Mouse (Mus musculus): Measurements from ENCODE around the gene Art3. TPM values are rescaled to one million over a fixed set of nuclear protein-coding genes. Genes with fewer than 3 reads are reported as not detected.

Art3 gene
- polyA plus RNA-seq, 1 experiment from 2014 or later: 2.6 TPM

DNA sequence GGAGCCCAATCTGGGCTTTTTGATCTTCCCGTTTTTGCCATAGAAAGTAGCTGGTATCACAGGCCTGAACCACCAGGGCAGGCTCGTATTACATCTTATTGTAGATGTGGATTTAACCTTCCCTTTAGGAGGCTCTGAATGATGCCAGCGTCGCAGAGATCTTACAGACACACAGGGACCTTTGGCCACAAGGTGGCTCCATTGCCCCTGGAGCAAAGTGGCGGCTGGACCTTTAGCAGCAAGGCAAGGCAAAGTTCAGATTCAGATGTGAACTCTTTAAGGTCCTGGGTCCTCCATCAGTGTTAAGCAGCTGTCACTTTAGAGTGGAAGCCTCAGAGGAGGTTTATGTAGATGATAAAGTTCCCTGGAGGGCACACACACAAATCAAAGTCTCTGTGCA is 129.7 kb downstream of the Art3 start:
- Histone ChIP-seq H3K27ac (ENCODE audit: low read length) (no peak overlapping the region), H3K9me3 (ENCODE audit: low read length) (no peaks in the 10 kb centered on the region), H3K4me3 (ENCODE audit: low read length) (no peak overlapping the region), H3K4me1 (ENCODE audit: insufficient read depth, low read length) (no peaks in the 10 kb centered on the region), H3K4me2 (replicated peaks; ENCODE audit: low read depth, low read length) (no peak overlapping the region), H3K9ac (replicated peaks; ENCODE audit: low read length) (no peak overlapping the region), H3K36me3 (ENCODE audit: insufficient read depth, low read length) (peaks cover 5% of the 10 kb centered on the region; the same call in 1 of the 2 replicates), H3K27me3 (ENCODE audit: insufficient read depth, low read length) (no peaks in the 10 kb centered on the region)
- peak; percentile 39; the same call in 1 of the 2 replicates for ATAC-seq (ENCODE audit: low FRiP score, low TSS enrichment)
- WGBS: 13% methylated on average over 5 of the region's 5 CpGs

Small RNA genes lying within 50 kb of the gene (microRNA-seq; reads per million reads assigned to microRNA genes)
- not detected for gene Mir6415

Other genes with a start within 250 kb of the Art3 start
- 155 and 169 TPM in 2 replicates for gene G3bp2, start 248.1 kb upstream of the Art3 start, polyA plus RNA-seq (2015; fragmentation: Nextera tagmentation; extraction: Ambion mirVana)
- gene Uso1, start 193.9 kb upstream of the Art3 start, polyA plus RNA-seq (2015; fragmentation: Nextera tagmentation; extraction: Ambion mirVana): 40.0 and 40.5 TPM in 2 replicates
- 0.37 and 0.45 TPM in 2 replicates for gene U90926, start 116.4 kb upstream of the Art3 start, polyA plus RNA-seq (2015; fragmentation: Nextera tagmentation; extraction: Ambion mirVana)
- gene Ppef2, start 75.5 kb upstream of the Art3 start, polyA plus RNA-seq (2015; fragmentation: Nextera tagmentation; extraction: Ambion mirVana): 0.10 and 0.37 TPM in 2 replicates
- 24.2 and 24.3 TPM in 2 replicates for gene Naaa, start 53.7 kb upstream of the Art3 start, polyA plus RNA-seq (2015; fragmentation: Nextera tagmentation; extraction: Ambion mirVana)
- gene Sdad1, start 21.3 kb upstream of the Art3 start, polyA plus RNA-seq (2015; fragmentation: Nextera tagmentation; extraction: Ambion mirVana): 39.2 and 42.6 TPM in 2 replicates
- not detected in 2 replicates for gene Cxcl9, start 3.7 kb upstream of the Art3 start, polyA plus RNA-seq (2015; fragmentation: Nextera tagmentation; extraction: Ambion mirVana)
- gene Cxcl10, start 17.1 kb downstream of the Art3 start, polyA plus RNA-seq (2015; fragmentation: Nextera tagmentation; extraction: Ambion mirVana): 1.1 TPM in 2 replicates
- gene Nup54, start 103.4 kb downstream of the Art3 start, polyA plus RNA-seq (2015; fragmentation: Nextera tagmentation; extraction: Ambion mirVana): 54.1 and 54.4 TPM in 2 replicates
- 8.4 and 9.5 TPM in 2 replicates for gene Scarb2, start 175.0 kb downstream of the Art3 start, polyA plus RNA-seq (2015; fragmentation: Nextera tagmentation; extraction: Ambion mirVana)
- 0.22 and 0.45 TPM in 2 replicates for gene Fam47e, start 223.2 kb downstream of the Art3 start, polyA plus RNA-seq (2015; fragmentation: Nextera tagmentation; extraction: Ambion mirVana)

All from kidney, embryonic 16.5 days (tissue).